Mouse (Mus musculus) hindbrain, embryonic 14.5 days (tissue): ENCODE results near the gene Eva1a. TPM values are rescaled to one million over a fixed set of nuclear protein-coding genes. Genes with fewer than 3 reads are reported as not detected.

ENCODE experiments used
- ATAC-seq: fragments of 200-750 bp; cut with Nextera tagmentation; 2 replicates; pipeline ENCODE4 v1.8.0; 2017; ENCODE audit warnings: moderate number of reproducible peaks, mild to moderate bottlenecking, moderate TSS enrichment, moderate library complexity; ENCODE audit not compliant: low FRiP score
- DNase-seq: peaks from one replicate; pipeline ENCODE4 v3.0.0-alpha.2; 2015; ENCODE audit warnings: low spot score
- H3K27ac ChIP-seq: fragments of 300-500 bp; sonication (generic); 2 replicates; pipeline ENCODE4 v1.5.1; 2014; ENCODE audit warnings: mild to moderate bottlenecking, moderate library complexity
- H3K27me3 ChIP-seq: fragments of 300-500 bp; sonication (generic); 2 replicates; pipeline ENCODE4 v1.6.1; 2014; ENCODE audit warnings: mild to moderate bottlenecking, low read length, mixed read lengths; ENCODE audit not compliant: control insufficient read depth, insufficient read depth
- H3K36me3 ChIP-seq: fragments of 300-500 bp; sonication (generic); replicated peaks from 2 replicates; pipeline ENCODE4 v1.6.1; 2014; ENCODE audit not compliant: control insufficient read depth, insufficient read depth
- H3K4me1 ChIP-seq: fragments of 300-500 bp; sonication (generic); replicated peaks from 2 replicates; pipeline ENCODE4 v1.6.1; 2014; ENCODE audit warnings: antibody characterized with exemption, low read length, mixed read lengths; ENCODE audit not compliant: control insufficient read depth, insufficient read depth
- H3K4me2 ChIP-seq: fragments of 300-500 bp; sonication (generic); replicated peaks from 2 replicates; pipeline ENCODE4 v1.6.1; 2014; ENCODE audit warnings: mild to moderate bottlenecking, moderate library complexity
- H3K4me3 ChIP-seq: fragments of 300-500 bp; sonication (generic); replicated peaks from 2 replicates; pipeline ENCODE4 v1.5.1; 2014; ENCODE audit warnings: mild to moderate bottlenecking, low read length
- H3K9ac ChIP-seq: fragments of 300-500 bp; sonication (generic); 2 replicates; pipeline ENCODE4 v1.6.1; 2014
- H3K9me3 ChIP-seq: fragments of 300-500 bp; sonication (generic); 2 replicates; pipeline ENCODE4 v1.6.1; 2016; ENCODE audit warnings: low read length; ENCODE audit not compliant: control insufficient read depth
- WGBS: fragments of 180-500 bp; shearing (Covaris S2); extraction: QIAGEN DNeasy Blood & Tissue Kit; methylation state at CpG from one replicate; pipeline ENCODE4 v1.1.7; 2014; 5-methylcytosine and 5-hydroxymethylcytosine counted together
- polyA plus RNA-seq: library from polyadenylated mRNA; unstranded; fragments of >200 nt; fragmentation: Nextera tagmentation; extraction: Ambion mirVana; gene quantifications from 2 replicates; pipeline ENCODE4 v1.2.1, GENCODE M21; 2014

Gene Eva1a
- 0.64 and 0.80 TPM in 2 replicates for polyA plus RNA-seq

- Histone ChIP-seq H3K27ac (no peak within 1 kb of the TSS), H3K4me1 (peaks cover 5% of the 10 kb centered on the region; the same call in 1 of the 2 replicates), H3K9ac (peak within 1 kb of the TSS; percentile 44; the same call in 1 of the 2 replicates), H3K4me3 (peak within 1 kb of the TSS; percentile 41), H3K4me2 (peak within 1 kb of the TSS; percentile 84), H3K36me3 (no peaks in the 10 kb centered on the region), H3K27me3 (peaks cover 46% of the 10 kb centered on the region), H3K9me3 (no peaks in the 10 kb centered on the region)
- 19% methylated on average over 11 of the region's 11 CpGs for WGBS
- DNase-seq = no peak
- 0 out of 2 replicates have a peak, but pooled peaks have one; percentile 5 for ATAC-seq
These were observed at the start of gene Eva1a for GRCm38 (mm10) chr6:82040834-82041487. Eva1a (plus strand) TSS chr6:82041043.

- H3K36me3 ChIP-seq = no peaks in the 10 kb centered on the region
- H3K4me2 ChIP-seq = no peak overlapping the region
- no peak overlapping the region for H3K9ac ChIP-seq
- no peak overlapping the region for H3K4me3 ChIP-seq
- no peaks in the 10 kb centered on the region for H3K9me3 ChIP-seq
- no peaks in the 10 kb centered on the region for H3K27me3 ChIP-seq
- DNase-seq (no peak), ATAC-seq (no peak)
- H3K4me1 ChIP-seq = no peaks in the 10 kb centered on the region
- no peak overlapping the region for H3K27ac ChIP-seq
- WGBS = 41% methylated on average over 1 of the region's 1 CpGs
These were observed 28.5 kb upstream of the Eva1a start for GRCm38 (mm10) chr6:82012392-82012791.

GRCm38 (mm10) chr6:82021074-82021473 lies 19.8 kb upstream of the Eva1a start:
- ATAC-seq (no peak), DNase-seq (no peak)
- Histone ChIP-seq H3K4me2 (no peak overlapping the region), H3K27ac (no peak overlapping the region), H3K36me3 (no peaks in the 10 kb centered on the region), H3K9me3 (no peaks in the 10 kb centered on the region), H3K4me3 (no peak overlapping the region), H3K9ac (no peak overlapping the region), H3K4me1 (no peaks in the 10 kb centered on the region), H3K27me3 (no peaks in the 10 kb centered on the region)
- WGBS = 85% methylated on average over 5 of the region's 5 CpGs

GRCm38 (mm10) chr6:82021494-82021893 lies 19.3 kb upstream of the Eva1a start:
- Histone ChIP-seq H3K4me3 (no peak overlapping the region), H3K9me3 (no peaks in the 10 kb centered on the region), H3K27ac (no peak overlapping the region), H3K36me3 (no peaks in the 10 kb centered on the region), H3K4me1 (no peaks in the 10 kb centered on the region), H3K4me2 (no peak overlapping the region), H3K9ac (no peak overlapping the region), H3K27me3 (no peaks in the 10 kb centered on the region)
- ATAC-seq (no peak), DNase-seq (no peak)
- 80% methylated on average over 5 of the region's 5 CpGs for WGBS

GRCm38 (mm10) chr6:82029611-82030510 lies 11.0 kb upstream of the Eva1a start:
- Histone ChIP-seq H3K4me1 (0 out of 2 replicates have a peak, but pooled peaks cover 10% of the 10 kb centered on the region), H3K4me3 (no peak overlapping the region), H3K9me3 (no peaks in the 10 kb centered on the region), H3K9ac (no peak overlapping the region), H3K27ac (no peak overlapping the region), H3K27me3 (no peaks in the 10 kb centered on the region; the same call in 1 of the 2 replicates), H3K36me3 (no peaks in the 10 kb centered on the region), H3K4me2 (no peak overlapping the region)
- ATAC-seq (no peak), DNase-seq (no peak)
- 25% methylated on average over 19 of the region's 19 CpGs for WGBS

- ATAC-seq (no peak), DNase-seq (no peak)
- Histone ChIP-seq H3K9ac (no peak overlapping the region), H3K27me3 (no peaks in the 10 kb centered on the region; the same call in 1 of the 2 replicates), H3K27ac (no peak overlapping the region), H3K36me3 (no peaks in the 10 kb centered on the region), H3K4me2 (no peak overlapping the region), H3K4me1 (0 out of 2 replicates have a peak, but pooled peaks cover 10% of the 10 kb centered on the region), H3K4me3 (no peak overlapping the region), H3K9me3 (no peaks in the 10 kb centered on the region)
- WGBS = 66% methylated on average over 8 of the region's 8 CpGs
These were observed 10.3 kb upstream of the Eva1a start for GRCm38 (mm10) chr6:82030511-82030884.

GRCm38 (mm10) chr6:82037211-82037610 lies 3.6 kb upstream of the Eva1a start:
- Histone ChIP-seq H3K36me3 (no peaks in the 10 kb centered on the region), H3K27ac (no peak overlapping the region), H3K4me1 (peaks cover 1% of the 10 kb centered on the region; the same call in 1 of the 2 replicates), H3K4me3 (no peak overlapping the region), H3K9ac (no peak overlapping the region), H3K27me3 (peaks cover 24% of the 10 kb centered on the region), H3K9me3 (no peaks in the 10 kb centered on the region), H3K4me2 (no peak overlapping the region)
- 84% methylated on average over 7 of the region's 7 CpGs for WGBS
- DNase-seq (no peak), ATAC-seq (no peak)

- no peak for ATAC-seq
- Histone ChIP-seq H3K9ac (no peak overlapping the region), H3K36me3 (no peaks in the 10 kb centered on the region), H3K27ac (no peak overlapping the region), H3K4me3 (no peak overlapping the region), H3K4me1 (peaks cover 5% of the 10 kb centered on the region; the same call in 1 of the 2 replicates), H3K4me2 (no peak overlapping the region), H3K9me3 (no peaks in the 10 kb centered on the region), H3K27me3 (peaks cover 43% of the 10 kb centered on the region)
- WGBS = 75% methylated on average over 6 of the region's 6 CpGs
- DNase-seq = no peak
These were observed 1.6 kb upstream of the Eva1a start for GRCm38 (mm10) chr6:82039193-82039592.

- Histone ChIP-seq H3K4me1 (peaks cover 5% of the 10 kb centered on the region; the same call in 1 of the 2 replicates), H3K9ac (no peak overlapping the region), H3K4me2 (no peak overlapping the region), H3K27ac (no peak overlapping the region), H3K27me3 (peaks cover 46% of the 10 kb centered on the region), H3K36me3 (no peaks in the 10 kb centered on the region), H3K9me3 (no peaks in the 10 kb centered on the region), H3K4me3 (no peak overlapping the region)
- DNase-seq = no peak
- WGBS = 82% methylated on average over 7 of the region's 7 CpGs
- no peak for ATAC-seq
These were observed 875 bp upstream of the Eva1a start for GRCm38 (mm10) chr6:82039968-82040367.
